Mouse (Mus musculus): Measurements from ENCODE around the gene Dcdc2b.

DNA sequence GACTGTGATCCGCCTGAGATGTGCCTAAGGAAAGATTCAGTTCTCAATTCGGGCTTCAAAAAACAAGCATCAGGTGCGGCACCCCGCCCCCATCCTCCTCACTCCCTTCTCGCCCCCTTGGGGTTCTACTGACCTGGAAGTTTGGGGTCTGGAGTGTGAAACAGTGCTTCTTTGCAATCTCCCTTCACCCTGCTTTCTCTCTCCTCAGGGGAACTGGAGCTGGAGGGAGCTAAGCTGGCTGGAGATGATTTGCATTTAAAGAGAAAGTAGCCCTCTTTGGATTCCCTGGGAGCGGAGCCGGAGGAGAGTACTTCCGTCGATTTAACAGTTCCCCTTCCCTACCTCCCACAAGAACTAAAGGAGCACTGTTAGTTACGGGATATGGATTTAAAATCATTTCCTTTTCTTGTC is 9.6 kb upstream of the Dcdc2b start, which contains the start of gene Ccdc28b:
- TF ChIP-seq TAL1 (IDR thresholded peaks at IDR 0.05; ENCODE audit: low read length), result no peak
- no peak for TF ChIP-seq GATA1 (IDR thresholded peaks at IDR 0.05; ENCODE audit: low read length)
